Mouse (Mus musculus): Measurements from ENCODE around the gene Cbfb.

DNA sequence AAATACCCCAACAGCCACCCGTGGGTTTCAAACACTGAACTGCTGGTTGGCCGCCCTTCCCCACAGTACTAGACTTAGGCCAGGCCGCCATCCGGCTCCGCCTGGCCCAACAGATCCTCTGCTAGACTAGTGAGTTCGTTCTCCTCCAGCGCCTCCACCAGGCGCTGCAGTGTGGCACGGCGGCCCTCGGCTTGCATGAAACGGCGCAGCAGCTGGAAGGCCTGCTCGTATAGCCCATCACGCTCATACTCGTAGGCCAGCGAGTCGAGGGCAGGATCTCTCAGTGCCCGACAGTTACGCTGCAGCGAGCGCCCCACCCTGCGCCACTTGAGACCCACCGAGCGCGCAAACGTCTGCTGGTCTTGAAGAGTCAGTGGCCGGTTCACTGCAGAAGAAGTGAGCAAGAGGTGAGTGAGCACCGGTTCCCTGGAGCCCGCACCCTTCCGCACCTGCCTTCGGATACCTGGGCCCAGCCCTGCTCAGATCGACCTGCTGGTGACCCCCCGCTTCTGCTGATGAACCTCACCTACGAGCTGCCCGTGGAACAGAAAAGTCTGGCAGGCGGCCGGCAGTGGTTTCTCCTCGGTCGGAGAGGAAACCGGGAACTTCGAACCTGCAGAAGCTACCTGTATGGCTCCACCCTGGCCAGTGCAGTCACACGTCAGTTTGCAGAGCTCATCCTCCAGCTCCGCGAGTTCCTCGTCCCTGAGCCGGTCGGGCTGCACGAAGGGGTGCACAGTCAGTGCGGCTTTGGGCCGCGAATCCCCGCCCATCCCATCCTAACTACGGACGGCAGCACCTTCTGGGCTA is 88.6 kb downstream of the Cbfb start:
- TF ChIP-seq CTCF (conservative IDR thresholded peaks at IDR 0.05; ENCODE audit: low read length) (no peak), NANOG (IDR thresholded peaks at IDR 0.05; ENCODE audit: borderline replicate concordance, low read length) (no peak)
